In the genomic region with DNA sequence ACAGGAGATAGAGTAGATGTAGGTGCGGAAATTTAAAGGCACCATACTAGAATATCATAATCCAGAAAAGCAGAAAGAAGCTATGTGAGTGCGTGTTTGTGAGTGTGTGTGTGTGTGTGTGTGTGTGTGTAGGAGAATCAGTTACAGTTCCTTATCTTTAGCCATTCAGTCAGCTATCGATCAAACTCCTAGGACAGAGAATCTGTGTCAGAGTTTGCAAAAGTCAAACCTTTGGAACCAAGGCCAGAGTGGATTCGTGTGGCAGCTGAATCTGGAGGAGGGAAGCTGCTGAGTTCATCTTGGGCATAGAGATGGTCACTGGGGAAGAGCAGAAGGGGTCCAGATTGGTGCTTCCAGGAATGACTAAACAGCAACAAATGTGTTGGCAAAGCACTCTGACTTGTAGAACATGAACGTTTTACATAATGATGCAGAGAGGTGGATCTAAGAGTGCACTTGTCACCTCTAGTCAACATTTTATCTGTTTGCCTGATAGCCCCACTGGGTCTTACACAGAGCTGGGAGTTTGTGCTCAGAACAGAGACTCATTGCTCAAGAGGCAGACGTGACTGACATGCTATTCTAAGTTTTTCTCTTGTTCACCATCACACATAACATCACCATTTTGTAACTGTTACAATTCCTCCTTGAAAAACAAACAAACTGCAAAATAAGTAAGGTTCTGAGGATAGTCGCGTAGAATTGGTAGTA, we compare ENCODE assay signal across 25 mouse cellular contexts.
"Had no signal": no experiment of that assay in that cellular context is flagged by ENCODE, and none has a peak within 500 bp of the region (broad histone marks: within the 10 kb centered on the region; RNA-seq: fewer than 3 reads in every experiment).

No protein-coding gene starts in this region.

- H3K9me3 ChIP-seq: heart, embryonic 10.5 days; heart, embryonic 12.5 days; hindbrain, embryonic 10.5 days; hindbrain, embryonic 12.5 days; intestine, embryonic 15.5 days; limb, embryonic 13.5 days; limb, embryonic 15.5 days had no signal

- ATAC-seq: hindbrain, embryonic 16.5 days; inflammation-experienced regulatory T-cells, adult 6 months; intestine, embryonic 15.5 days; intestine, postnatal 0 days had no signal

- H3K9ac ChIP-seq: heart, embryonic 12.5 days; hindbrain, embryonic 12.5 days; hindbrain, embryonic 14.5 days; intestine, embryonic 15.5 days; limb, embryonic 13.5 days; limb, embryonic 15.5 days had no signal

- H3K36me3 ChIP-seq: heart, embryonic 10.5 days; heart, embryonic 12.5 days; hindbrain, embryonic 10.5 days; hindbrain, embryonic 12.5 days; intestine, embryonic 15.5 days; limb, embryonic 13.5 days; limb, embryonic 15.5 days had no signal

- H3K4me2 ChIP-seq: heart, embryonic 12.5 days; hindbrain, embryonic 12.5 days; hindbrain, embryonic 14.5 days; intestine, embryonic 15.5 days; limb, embryonic 13.5 days; limb, embryonic 15.5 days had no signal

- H3K4me1 ChIP-seq: heart, embryonic 10.5 days; heart, embryonic 12.5 days; hindbrain, embryonic 10.5 days; hindbrain, embryonic 12.5 days; limb, embryonic 13.5 days; limb, embryonic 15.5 days had no signal

- H3K27ac ChIP-seq: gastrocnemius, adult 2 months; heart, embryonic 10.5 days; hindbrain, embryonic 10.5 days; hindbrain, embryonic 12.5 days; hindbrain, embryonic 14.5 days; intestine, embryonic 15.5 days; layer of hippocampus, adult 2 months; left cerebral cortex, adult 2 months; limb, embryonic 13.5 days; limb, embryonic 15.5 days had no signal

- H3K4me3 ChIP-seq: gastrocnemius, adult 2 months; heart, embryonic 10.5 days; heart, embryonic 12.5 days; hindbrain, embryonic 10.5 days; hindbrain, embryonic 12.5 days; intestine, embryonic 15.5 days; layer of hippocampus, adult 2 months; left cerebral cortex, adult 2 months; limb, embryonic 13.5 days; limb, embryonic 15.5 days had no signal

- H3K27me3 ChIP-seq: heart, embryonic 12.5 days; hindbrain, embryonic 12.5 days; intestine, embryonic 15.5 days; limb, embryonic 13.5 days; limb, embryonic 15.5 days had no signal

- DNase-seq: gastrocnemius, adult 2 months; gastrocnemius, postnatal 10 days; gastrocnemius, postnatal 25 days; heart, adult 18-20 months; heart, postnatal 10 days; heart, postnatal 4 days; kidney, adult 18-20 months; kidney, adult 8-10 months; kidney, postnatal 10 days; kidney, postnatal 25 days; kidney, postnatal 4 days; left cerebral cortex, postnatal 4 days had no signal
